Mouse (Mus musculus) lung, embryonic 15.5 days (tissue): ENCODE data around the gene Lce1a1. TPM values are rescaled to one million over a fixed set of nuclear protein-coding genes. Genes with fewer than 3 reads are reported as not detected.
"Not testable (repeated sequence)": the region's sequence is repeated elsewhere in the genome, so short reads cannot be mapped to it uniquely, and the experiment has no call there.

ENCODE experiments used
- ATAC-seq: fragments of 200-750 bp; cut with Nextera tagmentation; 2 replicates; pipeline ENCODE4 v1.8.0; 2017; ENCODE audit warnings: moderate number of reproducible peaks, borderline replicate concordance; ENCODE audit not compliant: low FRiP score, low TSS enrichment; ENCODE audit errors: extremely low read depth
- H3K27ac ChIP-seq: fragments of 300-500 bp; sonication (generic); 2 replicates; pipeline ENCODE4 v1.5.1; 2015; ENCODE audit warnings: moderate library complexity, mild to moderate bottlenecking, inconsistent platforms
- H3K27me3 ChIP-seq: fragments of 300-500 bp; sonication (generic); 2 replicates; pipeline ENCODE4 v1.6.1; 2015; ENCODE audit warnings: inconsistent platforms
- H3K36me3 ChIP-seq: fragments of 300-500 bp; sonication (generic); 2 replicates; pipeline ENCODE4 v1.6.1; 2015; ENCODE audit warnings: inconsistent platforms
- H3K4me1 ChIP-seq: fragments of 300-500 bp; sonication (generic); 2 replicates; pipeline ENCODE4 v1.6.1; 2015; ENCODE audit warnings: inconsistent platforms
- H3K4me2 ChIP-seq: fragments of 300-500 bp; sonication (generic); 2 replicates; pipeline ENCODE4 v1.6.1; 2015; ENCODE audit warnings: inconsistent platforms, mild to moderate bottlenecking, moderate library complexity
- H3K4me3 ChIP-seq: fragments of 300-500 bp; sonication (generic); 2 replicates; pipeline ENCODE4 v1.5.1; 2015; ENCODE audit warnings: mild to moderate bottlenecking, inconsistent platforms
- H3K9ac ChIP-seq: fragments of 300-500 bp; sonication (generic); 2 replicates; pipeline ENCODE4 v1.6.1; 2015; ENCODE audit warnings: inconsistent platforms
- H3K9me3 ChIP-seq: fragments of 300-500 bp; sonication (generic); 2 replicates; pipeline ENCODE4 v1.6.1; 2016; ENCODE audit warnings: inconsistent platforms
- WGBS: fragments of 180-500 bp; shearing (Covaris S2); methylation state at CpG from one replicate; pipeline ENCODE4 v1.1.7; 2015; 5-methylcytosine and 5-hydroxymethylcytosine counted together
- polyA plus RNA-seq: library from polyadenylated mRNA; unstranded; fragments of >200 nt; fragmentation: Nextera tagmentation; extraction: Ambion mirVana; gene quantifications from 2 replicates; pipeline ENCODE4 v1.2.1, GENCODE M21; 2015

Lce1a1 gene
- polyA plus RNA-seq = not detected in 2 replicates

GRCm38 (mm10) chr3:92648207-92648606, at the start of gene Lce1a1:
Lce1a1 (minus strand) TSS chr3:92648307.
- H3K4me1 ChIP-seq = no peaks in the 10 kb centered on the region
- ATAC-seq = no peak
- H3K9me3 ChIP-seq = no peaks in the 10 kb centered on the region
- H3K9ac ChIP-seq = no peak within 1 kb of the TSS
- no peaks in the 10 kb centered on the region for H3K36me3 ChIP-seq
- H3K4me2 ChIP-seq = no peak within 1 kb of the TSS
- WGBS = 87% methylated on average over 1 of the region's 1 CpGs
- H3K27me3 ChIP-seq = no peaks in the 10 kb centered on the region
- H3K27ac ChIP-seq = no peak within 1 kb of the TSS
- H3K4me3 ChIP-seq = no peak within 1 kb of the TSS

GRCm38 (mm10) chr3:92694613-92695012, 46.5 kb upstream of the Lce1a1 start:
- Histone ChIP-seq H3K27ac (no peak overlapping the region), H3K27me3 (no peaks in the 10 kb centered on the region), H3K4me1 (no peaks in the 10 kb centered on the region), H3K9me3 (no peaks in the 10 kb centered on the region), H3K4me2 (no peak overlapping the region), H3K36me3 (no peaks in the 10 kb centered on the region), H3K4me3 (no peak overlapping the region), H3K9ac (no peak overlapping the region)
- no peak for ATAC-seq
- 9% methylated on average over 1 of the region's 1 CpGs for WGBS

GRCm38 (mm10) chr3:92691688-92692087, 43.6 kb upstream of the Lce1a1 start:
- H3K36me3 ChIP-seq = no peaks in the 10 kb centered on the region
- H3K9me3 ChIP-seq = no peaks in the 10 kb centered on the region
- no peak overlapping the region for H3K27ac ChIP-seq
- no peaks in the 10 kb centered on the region for H3K27me3 ChIP-seq
- no peak overlapping the region for H3K4me2 ChIP-seq
- no peak overlapping the region for H3K9ac ChIP-seq
- no peak overlapping the region for H3K4me3 ChIP-seq
- H3K4me1 ChIP-seq = no peaks in the 10 kb centered on the region
- no peak for ATAC-seq

GRCm38 (mm10) chr3:92689154-92689553, 41.0 kb upstream of the Lce1a1 start:
- not testable (repeated sequence) for H3K4me3 ChIP-seq, H3K9ac ChIP-seq, H3K36me3 ChIP-seq, H3K9me3 ChIP-seq, H3K27me3 ChIP-seq, ATAC-seq, H3K4me2 ChIP-seq, H3K27ac ChIP-seq, H3K4me1 ChIP-seq
- 64% methylated on average over 16 of the region's 16 CpGs for WGBS

- no peak within 1 kb of the TSS for H3K9ac ChIP-seq
- 47% methylated on average over 2 of the region's 2 CpGs for WGBS
- H3K4me3 ChIP-seq = no peak within 1 kb of the TSS
- H3K27me3 ChIP-seq = no peaks in the 10 kb centered on the region
- ATAC-seq = no peak
- H3K27ac ChIP-seq = no peak within 1 kb of the TSS
- no peaks in the 10 kb centered on the region for H3K9me3 ChIP-seq
- no peak within 1 kb of the TSS for H3K4me2 ChIP-seq
- no peaks in the 10 kb centered on the region for H3K36me3 ChIP-seq
- no peaks in the 10 kb centered on the region for H3K4me1 ChIP-seq
Observed at GRCm38 (mm10) chr3:92687110-92687509, 39.0 kb upstream of the Lce1a1 start, which contains the start of gene Lce1d. Lce1d (minus strand) TSS chr3:92687210.

GRCm38 (mm10) chr3:92678947-92679346, 30.8 kb upstream of the Lce1a1 start, which contains the start of gene Lce1c:
Lce1c (plus strand) TSS chr3:92679247.
- H3K4me3 ChIP-seq = no peak within 1 kb of the TSS
- H3K4me2 ChIP-seq = no peak within 1 kb of the TSS
- 83% methylated on average over 4 of the region's 4 CpGs for WGBS
- no peaks in the 10 kb centered on the region for H3K36me3 ChIP-seq
- no peak within 1 kb of the TSS for H3K27ac ChIP-seq
- ATAC-seq = no peak
- no peaks in the 10 kb centered on the region for H3K27me3 ChIP-seq
- H3K9me3 ChIP-seq = no peaks in the 10 kb centered on the region
- H3K4me1 ChIP-seq = no peaks in the 10 kb centered on the region
- H3K9ac ChIP-seq = no peak within 1 kb of the TSS

GRCm38 (mm10) chr3:92670215-92670614, 22.1 kb upstream of the Lce1a1 start, which contains the start of gene Lce1a2:
Lce1a2 (minus strand) TSS chr3:92670315.
- no peak for ATAC-seq
- no peak within 1 kb of the TSS for H3K4me2 ChIP-seq
- no peaks in the 10 kb centered on the region for H3K36me3 ChIP-seq
- no peaks in the 10 kb centered on the region for H3K27me3 ChIP-seq
- no peak within 1 kb of the TSS for H3K9ac ChIP-seq
- H3K4me3 ChIP-seq = no peak within 1 kb of the TSS
- no peaks in the 10 kb centered on the region for H3K4me1 ChIP-seq
- no peaks in the 10 kb centered on the region for H3K9me3 ChIP-seq
- H3K27ac ChIP-seq = no peak within 1 kb of the TSS

- Histone ChIP-seq H3K9ac (no peak within 1 kb of the TSS), H3K4me2 (no peak within 1 kb of the TSS), H3K27ac (no peak within 1 kb of the TSS), H3K4me3 (no peak within 1 kb of the TSS), H3K9me3 (no peaks in the 10 kb centered on the region), H3K36me3 (no peaks in the 10 kb centered on the region), H3K4me1 (no peaks in the 10 kb centered on the region), H3K27me3 (no peaks in the 10 kb centered on the region)
- ATAC-seq = no peak
Observed at GRCm38 (mm10) chr3:92656826-92657225, 8.7 kb upstream of the Lce1a1 start, which contains the start of gene Lce1b. Lce1b (minus strand) TSS chr3:92656926.

- no peak overlapping the region for H3K4me2 ChIP-seq
- WGBS = 94% methylated on average over 15 of the region's 15 CpGs
- no peaks in the 10 kb centered on the region for H3K27me3 ChIP-seq
- H3K4me1 ChIP-seq = no peaks in the 10 kb centered on the region
- H3K27ac ChIP-seq = no peak overlapping the region
- no peak overlapping the region for H3K4me3 ChIP-seq
- H3K36me3 ChIP-seq = no peaks in the 10 kb centered on the region
- H3K9ac ChIP-seq = no peak overlapping the region
- H3K9me3 ChIP-seq = no peaks in the 10 kb centered on the region
- ATAC-seq = no peak
Observed at GRCm38 (mm10) chr3:92639854-92640253, 8.3 kb downstream of the Lce1a1 start.

GRCm38 (mm10) chr3:92638653-92638991, 9.5 kb downstream of the Lce1a1 start:
- no peak overlapping the region for H3K4me2 ChIP-seq
- H3K27ac ChIP-seq = no peak overlapping the region
- no peaks in the 10 kb centered on the region for H3K27me3 ChIP-seq
- no peak overlapping the region for H3K4me3 ChIP-seq
- no peak overlapping the region for H3K9ac ChIP-seq
- WGBS = 64% methylated on average over 3 of the region's 3 CpGs
- H3K4me1 ChIP-seq = no peaks in the 10 kb centered on the region
- H3K36me3 ChIP-seq = no peaks in the 10 kb centered on the region
- ATAC-seq = no peak
- H3K9me3 ChIP-seq = no peaks in the 10 kb centered on the region

- ATAC-seq = no peak
- H3K27ac ChIP-seq = no peak overlapping the region
- no peaks in the 10 kb centered on the region for H3K27me3 ChIP-seq
- 51% methylated on average over 1 of the region's 1 CpGs for WGBS
- H3K9ac ChIP-seq = no peak overlapping the region
- no peak overlapping the region for H3K4me3 ChIP-seq
- H3K9me3 ChIP-seq = no peaks in the 10 kb centered on the region
- H3K4me2 ChIP-seq = no peak overlapping the region
- no peaks in the 10 kb centered on the region for H3K4me1 ChIP-seq
- H3K36me3 ChIP-seq = no peaks in the 10 kb centered on the region
Observed at GRCm38 (mm10) chr3:92637745-92638652, 10.1 kb downstream of the Lce1a1 start.

GRCm38 (mm10) chr3:92621560-92621959, 26.5 kb downstream of the Lce1a1 start, which contains the start of gene Lce6a:
Lce6a (minus strand) TSS chr3:92621660.
- H3K27ac ChIP-seq = no peak within 1 kb of the TSS
- ATAC-seq = no peak
- whole genome bisulfite sequencing = 53% methylated on average over 2 of the region's 2 CpGs
- H3K36me3 ChIP-seq = no peaks in the 10 kb centered on the region
- H3K4me2 ChIP-seq = no peak within 1 kb of the TSS
- H3K4me3 ChIP-seq = no peak within 1 kb of the TSS
- H3K9ac ChIP-seq = no peak within 1 kb of the TSS
- H3K9me3 ChIP-seq = no peaks in the 10 kb centered on the region
- H3K4me1 ChIP-seq = no peaks in the 10 kb centered on the region
- no peaks in the 10 kb centered on the region for H3K27me3 ChIP-seq
